Mouse (Mus musculus) MEL (cell line): ENCODE data around the gene Syngr4. TPM values are rescaled to one million over a fixed set of nuclear protein-coding genes. Genes with fewer than 3 reads are reported as not detected.

Experiments
- DNase-seq: peaks from one replicate; pipeline ENCODE4 v3.0.0; 2011; ENCODE audit warnings: low read depth, low spot score
- H3K27ac ChIP-seq: 2 replicates; pipeline ENCODE4 v1.5.1; 2012; ENCODE audit warnings: low read depth, mild to moderate bottlenecking, control low read depth, low read length, moderate library complexity; ENCODE audit not compliant: control insufficient read depth
- H3K27me3 ChIP-seq, 2 experiments: fragments of 150-350 bp in 1 of 2; sonication (generic) in 1 of 2; 2 replicates each; pipeline ENCODE4 v1.6.1; 2012; ENCODE audit warnings: low read length in 2 of 2, mild to moderate bottlenecking in 2 of 2, improper control_type of control experiment in 1 of 2, moderate library complexity in 1 of 2; ENCODE audit not compliant: insufficient read depth in 2 of 2, control insufficient read depth in 1 of 2
- H3K36me3 ChIP-seq, 2 experiments: 2 replicates each; pipeline ENCODE4 v1.6.1; 2012 to 2014; ENCODE audit warnings: low read length in 2 of 2, improper control_type of control experiment in 1 of 2, inconsistent platforms in 1 of 2, mild to moderate bottlenecking in 1 of 2; ENCODE audit not compliant: insufficient read depth in 2 of 2, control insufficient read depth in 1 of 2
- H3K4me1 ChIP-seq, 2 experiments: fragments of 150-350 bp in 1 of 2; sonication (generic) in 1 of 2; 2 replicates each; pipeline ENCODE4 v1.6.1; 2012; ENCODE audit warnings: low read length in 2 of 2, improper control_type of control experiment in 1 of 2, mild to moderate bottlenecking in 1 of 2; ENCODE audit not compliant: insufficient read depth in 2 of 2, control insufficient read depth in 1 of 2
- H3K4me3 ChIP-seq, 2 experiments: fragments of 150-350 bp in 1 of 2; sonication (generic) in 1 of 2; 2 replicates each; pipeline ENCODE4 v1.5.1; 2012; ENCODE audit warnings: low read depth in 2 of 2, low read length in 2 of 2, mild to moderate bottlenecking in 2 of 2, moderate library complexity in 2 of 2, control low read depth in 1 of 2, improper control_type of control experiment in 1 of 2; ENCODE audit not compliant: control insufficient read depth in 1 of 2, insufficient read depth in 1 of 2
- H3K79me2 ChIP-seq: 2 replicates; pipeline ENCODE4 v1.6.1; 2012; ENCODE audit warnings: mild to moderate bottlenecking, low read length, moderate library complexity; ENCODE audit not compliant: control insufficient read depth, poor library complexity, insufficient read depth
- H3K9ac ChIP-seq: 2 replicates; pipeline ENCODE4 v1.6.1; 2012; ENCODE audit warnings: low read depth, mild to moderate bottlenecking, control low read depth, low read length, moderate library complexity; ENCODE audit not compliant: control insufficient read depth, poor library complexity, severe bottlenecking
- H3K9me3 ChIP-seq: fragments of 150-350 bp; sonication (generic); replicated peaks from 2 replicates; pipeline ENCODE4 v1.6.1; 2012; ENCODE audit warnings: mild to moderate bottlenecking, low read length, improper control_type of control experiment, moderate library complexity; ENCODE audit not compliant: insufficient read depth
- BHLHE40 ChIP-seq: IDR thresholded peaks from 2 replicates; pipeline ENCODE4 v1.6.1; 2012; ENCODE audit warnings: low read depth, mild to moderate bottlenecking, inconsistent platforms, low read length, improper control_type of control experiment, borderline replicate concordance
- CHD1 ChIP-seq: IDR thresholded peaks from 2 replicates; pipeline ENCODE4 v1.6.1; 2012; ENCODE audit warnings: low read depth, mild to moderate bottlenecking, inconsistent platforms, low read length, improper control_type of control experiment
- CHD2 ChIP-seq: IDR thresholded peaks from 2 replicates; pipeline ENCODE4 v1.6.1; 2011; ENCODE audit warnings: low read length, improper control_type of control experiment
- CTCF ChIP-seq, 3 experiments: IDR thresholded peaks in 2 of 3; conservative IDR thresholded peaks in 1 of 3; 2 replicates each; pipeline ENCODE4 v1.5.1; 2011 to 2012; ENCODE audit warnings: low read length in 3 of 3, low read depth in 2 of 3, mild to moderate bottlenecking in 2 of 3, improper control_type of control experiment in 1 of 3, inconsistent platforms in 1 of 3, mixed read lengths in 1 of 3, moderate library complexity in 1 of 3; ENCODE audit not compliant: control insufficient read depth in 1 of 3, insufficient read depth in 1 of 3, poor library complexity in 1 of 3, severe bottlenecking in 1 of 3
- E2F4 ChIP-seq: IDR thresholded peaks from 2 replicates; pipeline ENCODE4 v1.6.1; 2011; ENCODE audit warnings: low read depth, low read length, improper control_type of control experiment, borderline replicate concordance
- ELF1 ChIP-seq: IDR thresholded peaks from 2 replicates; pipeline ENCODE4 v1.6.1; 2014; ENCODE audit warnings: low read depth, mild to moderate bottlenecking, inconsistent platforms, low read length, improper control_type of control experiment, moderate library complexity
- GABPA ChIP-seq: IDR thresholded peaks from 2 replicates; pipeline ENCODE4 v1.6.1; 2012; ENCODE audit warnings: low read depth, mild to moderate bottlenecking, inconsistent platforms, low read length, improper control_type of control experiment, moderate library complexity
- GATA1 ChIP-seq: IDR thresholded peaks from 2 replicates; pipeline ENCODE4 v1.6.1; 2011; ENCODE audit warnings: low read depth, low read length, improper control_type of control experiment
- KAT2A ChIP-seq: conservative IDR thresholded peaks from 2 replicates; pipeline ENCODE4 v1.6.1; 2012; ENCODE audit warnings: low read depth, low read length, improper control_type of control experiment, inconsistent platforms
- MAX ChIP-seq: IDR thresholded peaks from 2 replicates; pipeline ENCODE4 v1.6.1; 2011; ENCODE audit warnings: low read length, improper control_type of control experiment
- MEF2A ChIP-seq: IDR thresholded peaks from 2 replicates; pipeline ENCODE4 v1.6.1; 2014; ENCODE audit warnings: low read depth, mild to moderate bottlenecking, inconsistent platforms, low read length, improper control_type of control experiment; ENCODE audit not compliant: poor library complexity, insufficient replicate concordance, severe bottlenecking; ENCODE audit errors: extremely low read depth
- MYB ChIP-seq: IDR thresholded peaks from 2 replicates; pipeline ENCODE4 v1.6.1; 2011; ENCODE audit warnings: mild to moderate bottlenecking, low read depth, low read length, improper control_type of control experiment
- MYC ChIP-seq: IDR thresholded peaks from 2 replicates; pipeline ENCODE4 v1.6.1; 2011; ENCODE audit warnings: low read depth, mild to moderate bottlenecking, low read length, improper control_type of control experiment, moderate library complexity
- NRF1 ChIP-seq: IDR thresholded peaks from 2 replicates; pipeline ENCODE4 v1.6.1; 2014; ENCODE audit warnings: low read depth, mild to moderate bottlenecking, inconsistent platforms, low read length, improper control_type of control experiment, moderate library complexity; ENCODE audit not compliant: poor library complexity, insufficient read depth, severe bottlenecking
- POLR2AphosphoS2 ChIP-seq: IDR thresholded peaks from 2 replicates; pipeline ENCODE4 v1.6.1; 2011; ENCODE audit warnings: low read length, improper control_type of control experiment
- SIN3A ChIP-seq: IDR thresholded peaks from 2 replicates; pipeline ENCODE4 v1.6.1; 2012; ENCODE audit warnings: low read length, improper control_type of control experiment, inconsistent platforms
- SMC3 ChIP-seq: IDR thresholded peaks from 2 replicates; pipeline ENCODE4 v1.6.1; 2011; ENCODE audit warnings: low read depth, low read length, improper control_type of control experiment
- TAL1 ChIP-seq: IDR thresholded peaks from 2 replicates; pipeline ENCODE4 v1.6.1; 2012; ENCODE audit warnings: mild to moderate bottlenecking, inconsistent platforms, low read length, moderate library complexity, mixed read lengths
- TBP ChIP-seq: IDR thresholded peaks from 2 replicates; pipeline ENCODE4 v1.8.0; 2011; ENCODE audit warnings: low read depth, low read length, improper control_type of control experiment
- TCF12 ChIP-seq: IDR thresholded peaks from 2 replicates; pipeline ENCODE4 v1.6.1; 2014; ENCODE audit warnings: low read depth, mild to moderate bottlenecking, inconsistent platforms, low read length, improper control_type of control experiment, moderate library complexity
- UBTF ChIP-seq: IDR thresholded peaks from 2 replicates; pipeline ENCODE4 v1.6.1; 2012; ENCODE audit warnings: low read depth, mild to moderate bottlenecking, inconsistent platforms, low read length, improper control_type of control experiment, moderate library complexity, borderline replicate concordance; ENCODE audit not compliant: insufficient read depth
- ZC3H11A ChIP-seq: IDR thresholded peaks from 2 replicates; pipeline ENCODE4 v1.6.1; 2012; ENCODE audit warnings: low read depth, mild to moderate bottlenecking, inconsistent platforms, low read length, improper control_type of control experiment
- ZNF384 ChIP-seq: IDR thresholded peaks from 2 replicates; pipeline ENCODE4 v1.6.1; 2012; ENCODE audit warnings: low read depth, mild to moderate bottlenecking, inconsistent platforms, low read length, improper control_type of control experiment
- polyA plus RNA-seq, 2 experiments: library from polyadenylated mRNA; stranded (reverse) in 1 of 2; unstranded in 1 of 2; fragments of >175 nt in 1 of 2; fragments of >200 nt in 1 of 2; gene quantifications; 2 replicates each; pipeline versions ENCODE4 v1.2.1 to v1.2.4; 2012; ENCODE audit warnings: low replicate concordance in 2 of 2, low read depth in 1 of 2; ENCODE audit not compliant: insufficient read length in 2 of 2, insufficient read depth in 1 of 2, missing spikeins in 1 of 2
- total RNA-seq: library from RNA; depleted of rRNA; stranded (reverse); fragments of 300-350 nt; gene quantifications from 2 replicates; pipeline ENCODE4 v1.2.3, GENCODE M21; 2012

Gene Syngr4
- total and polyA plus RNA-seq, 3 experiments = 0.46 to 1.1 TPM; not detected in 1

DNA sequence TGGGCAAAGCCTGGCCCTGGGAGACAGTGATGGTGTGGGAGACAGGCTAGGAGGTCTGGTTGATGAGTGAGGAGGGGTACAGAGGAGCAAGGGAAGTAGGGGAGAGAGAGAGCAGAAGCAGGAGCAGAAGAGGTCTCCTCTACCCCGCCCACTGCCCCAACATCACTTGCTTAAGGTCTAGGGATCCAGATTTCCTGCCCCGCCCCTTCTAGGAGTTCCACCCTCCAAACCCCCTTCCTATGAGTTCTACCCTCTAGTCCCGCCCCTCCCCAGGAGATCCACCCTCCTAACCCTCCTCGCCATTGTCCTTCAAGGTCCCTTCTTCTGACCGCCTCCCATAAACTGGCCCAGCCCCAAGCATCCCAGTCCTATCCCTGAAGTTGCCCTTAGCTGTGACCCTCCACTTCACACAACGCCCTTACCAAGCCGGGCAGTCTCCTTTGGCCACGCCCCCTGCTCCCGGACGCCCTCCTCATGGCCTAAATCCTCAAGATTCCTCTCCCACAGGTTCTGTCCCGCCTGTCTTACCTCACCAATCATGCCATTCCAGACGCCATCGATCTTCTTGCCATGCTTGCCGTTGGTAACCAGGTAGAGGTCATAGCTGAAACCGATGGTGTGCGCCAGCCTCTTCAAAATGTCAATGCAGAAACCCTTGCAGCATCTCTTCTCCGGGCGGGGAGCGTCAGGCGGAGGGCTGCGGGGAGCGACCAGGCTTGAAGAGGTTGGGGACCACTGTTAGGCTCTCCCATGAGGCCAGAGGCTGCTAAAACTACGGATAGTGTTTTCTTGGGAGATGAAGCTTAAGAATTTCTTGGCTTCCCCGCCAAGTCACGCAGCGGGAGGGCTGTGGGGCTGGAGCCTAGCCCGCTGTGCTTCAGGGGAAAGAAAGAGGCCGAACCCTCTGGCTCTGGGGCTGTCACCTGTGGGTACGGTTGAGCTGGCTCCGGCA lies 39.3 kb downstream of the Syngr4 start:
- Histone ChIP-seq H3K27ac (no peak overlapping the region), H3K4me1 (no peaks in the 10 kb centered on the region), H3K36me3 (no peaks in the 10 kb centered on the region), H3K9me3 (no peaks in the 10 kb centered on the region), H3K4me3 (no peak overlapping the region), H3K27me3 (no peaks in the 10 kb centered on the region), H3K79me2 (no peaks in the 10 kb centered on the region), H3K9ac (no peak overlapping the region)
- TF ChIP-seq GABPA = no peak
- TF ChIP-seq TBP = no peak
- no peak for TF ChIP-seq CHD1
- TF ChIP-seq SIN3A = no peak
- no peak for TF ChIP-seq ELF1
- TF ChIP-seq TCF12 = no peak
- no peak for TF ChIP-seq MYC
- TF ChIP-seq MEF2A = no peak
- no peak for DNase-seq

DNA sequence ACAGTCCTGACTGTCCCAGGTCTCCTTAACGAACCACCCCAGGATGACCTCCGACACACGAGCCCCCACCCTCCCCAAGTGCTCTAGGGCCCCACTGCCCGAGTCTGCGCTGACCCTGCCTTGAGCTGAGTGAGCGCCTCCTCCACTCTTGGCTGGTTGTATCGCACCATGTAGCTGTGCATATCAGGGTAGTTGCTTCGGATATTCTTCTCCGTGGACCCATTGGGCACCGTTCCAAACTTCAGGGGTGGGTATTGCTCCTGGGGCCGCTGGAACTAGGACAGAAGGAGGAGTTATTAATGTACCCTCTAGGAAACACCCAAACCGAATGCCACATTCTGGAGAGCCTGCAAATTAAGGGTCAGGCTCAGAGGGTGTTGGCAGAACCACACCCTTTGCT lies 43.4 kb downstream of the Syngr4 start:
- no peak for TF ChIP-seq UBTF
- TF ChIP-seq SMC3 = no peak
- TF ChIP-seq GATA1 = no peak
- TF ChIP-seq GABPA = no peak
- TF ChIP-seq POLR2AphosphoS2 = no peak
- TF ChIP-seq CHD2 = no peak
- no peak for TF ChIP-seq MEF2A
- TF ChIP-seq NRF1 = no peak
- TF ChIP-seq TAL1 = no peak
- TF ChIP-seq E2F4 = no peak
- TF ChIP-seq KAT2A = no peak
- TF ChIP-seq ZC3H11A = no peak
- no peak for TF ChIP-seq TBP
- no peak for TF ChIP-seq MAX
- no peak for TF ChIP-seq ZNF384
- no peak for TF ChIP-seq MYB
- no peak for TF ChIP-seq ELF1
- TF ChIP-seq CTCF (IDR thresholded peaks at IDR 0.05 in 2 of 3, conservative IDR thresholded peaks at IDR 0.05 in 1 of 3; ENCODE audit: control insufficient read depth in 1 of 3, insufficient read depth in 1 of 3, low read depth in 2 of 3, low read length in 3 of 3, poor library complexity in 1 of 3, severe bottlenecking in 1 of 3) = no peak
- TF ChIP-seq BHLHE40 = no peak
- H3K4me3 ChIP-seq = no peak overlapping the region
- H3K4me1 ChIP-seq = no peaks in the 10 kb centered on the region
- H3K9ac ChIP-seq = no peak overlapping the region
- no peaks in the 10 kb centered on the region for H3K9me3 ChIP-seq
- H3K27ac ChIP-seq = no peak overlapping the region
- H3K27me3 ChIP-seq = no peaks in the 10 kb centered on the region
- DNase-seq = no peak
- H3K79me2 ChIP-seq = no peaks in the 10 kb centered on the region
- H3K36me3 ChIP-seq = no peaks in the 10 kb centered on the region
